Mouse (Mus musculus): ENCODE results near the gene Pfn5. TPM values are rescaled to one million over a fixed set of nuclear protein-coding genes. Genes with fewer than 3 reads are reported as not detected.

Gene Pfn5
- not detected for polyA plus RNA-seq (2014; fragmentation: Illumina TruSeq; extraction: RNeasy Lipid Tissue Mini Kit (QIAGEN cat#74804); ENCODE audit: insufficient read depth, low read depth, low replicate concordance)

GRCm38 (mm10) chrX:95557887-95558286 lies at the start of gene Pfn5, which contains the start of gene Asb12:
Pfn5 (plus strand) TSS chrX:95558104.
Asb12 (minus strand) TSS chrX:95557987.

Other genes with a start within 250 kb of the Pfn5 start
- gene Amer1, start 113.2 kb upstream of the Pfn5 start, polyA plus RNA-seq (2014; fragmentation: Illumina TruSeq; extraction: RNeasy Lipid Tissue Mini Kit (QIAGEN cat#74804); ENCODE audit: insufficient read depth, low read depth, low replicate concordance), result 1.6 TPM
- gene Asb12, start 117 bp upstream of the Pfn5 start, polyA plus RNA-seq (2014; fragmentation: Illumina TruSeq; extraction: RNeasy Lipid Tissue Mini Kit (QIAGEN cat#74804); ENCODE audit: insufficient read depth, low read depth, low replicate concordance), result 0.44 TPM
- gene Zc4h2, start 100.4 kb downstream of the Pfn5 start, polyA plus RNA-seq (2014; fragmentation: Illumina TruSeq; extraction: RNeasy Lipid Tissue Mini Kit (QIAGEN cat#74804); ENCODE audit: insufficient read depth, low read depth, low replicate concordance), result 4.6 TPM
- gene Zc3h12b, start 153.6 kb downstream of the Pfn5 start, polyA plus RNA-seq (2014; fragmentation: Illumina TruSeq; extraction: RNeasy Lipid Tissue Mini Kit (QIAGEN cat#74804); ENCODE audit: insufficient read depth, low read depth, low replicate concordance), result 0.28 TPM

Data from lung, adult 10 weeks (tissue).